Mouse (Mus musculus) erythroblast, embryonic 14.5 days (primary cell): Measurements from ENCODE around the gene Snrnp25. TPM values are rescaled to one million over a fixed set of nuclear protein-coding genes. Genes with fewer than 3 reads are reported as not detected.

Experiments
- H3K27me3 ChIP-seq: 2 replicates; pipeline ENCODE4 v1.6.1; 2012; ENCODE audit warnings: inconsistent platforms; ENCODE audit not compliant: control insufficient read depth
- H3K36me3 ChIP-seq: 2 replicates; pipeline ENCODE4 v1.6.1; 2012; ENCODE audit warnings: mild to moderate bottlenecking, inconsistent platforms; ENCODE audit not compliant: control insufficient read depth
- H3K4me1 ChIP-seq: 2 replicates; pipeline ENCODE4 v1.6.1; 2012; ENCODE audit warnings: inconsistent platforms; ENCODE audit not compliant: control insufficient read depth
- H3K4me3 ChIP-seq: replicated peaks from 2 replicates; pipeline ENCODE3; 2012; ENCODE audit warnings: moderate library complexity, mild to moderate bottlenecking, inconsistent platforms
- H3K9me3 ChIP-seq: 2 replicates; pipeline ENCODE4 v1.6.1; 2012; ENCODE audit warnings: low read length, inconsistent platforms, mixed read lengths; ENCODE audit not compliant: control insufficient read depth
- GATA1 ChIP-seq: IDR thresholded peaks from 2 replicates; pipeline ENCODE4 v1.6.1; 2012; ENCODE audit warnings: low read length, inconsistent platforms, mixed read lengths
- TAL1 ChIP-seq: IDR thresholded peaks from 3 replicates; pipeline ENCODE4 v1.6.1; 2012; ENCODE audit warnings: low read length, inconsistent platforms, mixed read lengths
- polyA plus RNA-seq: library from polyadenylated mRNA; stranded (reverse); fragments of >175 nt; gene quantifications from 2 replicates; pipeline ENCODE4 v1.2.3, GENCODE M21; 2012

Snrnp25 gene
- polyA plus RNA-seq, 1 experiment, result 48.2 TPM

DNA sequence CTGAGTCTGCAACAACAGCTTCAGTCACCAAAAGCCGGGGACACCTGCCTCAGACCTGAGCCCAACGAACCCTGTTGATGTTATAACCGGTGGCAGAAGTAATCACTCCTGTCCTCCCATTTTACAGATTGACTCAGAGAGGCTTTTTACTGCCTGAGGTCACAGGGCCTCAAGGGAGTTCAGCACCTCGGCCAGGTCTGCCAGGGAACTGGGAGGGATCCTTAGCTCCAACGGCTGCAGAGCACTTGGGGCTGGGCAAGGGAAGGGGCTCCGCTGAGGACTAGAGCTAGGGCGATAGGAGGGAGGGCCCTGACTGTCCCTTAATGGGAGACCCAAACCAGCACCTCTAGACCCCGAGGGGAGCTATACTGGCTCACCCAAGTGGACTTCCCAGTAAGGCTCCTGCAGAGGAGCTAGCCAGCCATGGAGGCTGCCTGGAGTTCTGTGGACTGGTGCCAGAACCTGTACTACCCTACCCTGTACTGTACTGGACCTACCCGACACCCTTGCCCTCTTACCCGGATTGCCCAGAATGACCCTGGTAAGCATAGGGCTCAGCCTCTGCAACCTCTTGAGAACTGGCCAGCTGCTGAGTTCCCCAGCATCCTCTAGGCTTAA lies 15.5 kb downstream of the Snrnp25 start:
- Histone ChIP-seq H3K4me3 (peak overlapping the region; percentile 59), H3K9me3 (peaks cover 26% of the 10 kb centered on the region), H3K27me3 (peaks cover 84% of the 10 kb centered on the region), H3K4me1 (peaks cover 58% of the 10 kb centered on the region), H3K36me3 (peaks cover 1% of the 10 kb centered on the region; the same call in 1 of the 2 replicates)
- TF ChIP-seq TAL1 (no peak), GATA1 (no peak)

DNA sequence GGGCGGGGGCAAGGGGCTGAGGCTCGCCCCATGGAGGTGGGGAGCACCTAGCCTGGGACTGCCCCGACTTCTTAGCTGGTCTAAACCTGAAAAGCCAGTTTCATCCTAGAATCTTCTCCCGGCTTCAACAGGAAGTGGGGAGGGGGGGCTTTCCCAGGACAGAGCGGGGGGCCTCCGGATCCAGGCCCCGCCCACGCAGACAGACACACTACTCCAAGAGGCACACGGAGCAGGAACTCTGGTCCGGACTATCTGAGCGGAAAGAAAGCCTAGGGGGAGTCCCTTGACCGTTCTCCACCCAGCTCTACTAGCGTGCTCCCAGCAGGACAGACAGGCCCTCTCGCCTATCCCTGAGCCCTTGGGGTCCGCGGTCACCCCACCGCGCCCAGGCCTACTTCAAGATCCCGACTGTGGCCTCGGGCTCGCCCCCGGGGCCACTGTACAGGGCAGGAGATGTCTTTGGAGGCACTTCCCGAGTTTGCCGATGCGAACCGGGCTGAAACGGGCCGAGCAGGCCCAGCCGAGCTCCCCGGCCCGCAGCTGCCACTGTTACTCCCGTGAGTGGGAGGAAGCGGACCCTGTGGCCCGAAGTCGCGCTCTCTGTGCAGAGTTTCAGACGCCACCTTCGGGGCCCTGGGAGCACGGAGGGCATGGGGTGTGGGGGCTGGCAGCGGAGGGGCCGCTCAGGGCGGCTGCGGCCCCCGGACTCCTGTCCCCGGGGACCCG lies 16.2 kb downstream of the Snrnp25 start:
- H3K4me1 ChIP-seq, result peaks cover 64% of the 10 kb centered on the region
- no peaks in the 10 kb centered on the region for H3K36me3 ChIP-seq
- peaks cover 26% of the 10 kb centered on the region for H3K9me3 ChIP-seq
- peaks cover 87% of the 10 kb centered on the region for H3K27me3 ChIP-seq
- peak overlapping the region; percentile 59 for H3K4me3 ChIP-seq
- TF ChIP-seq GATA1, result no peak
- TF ChIP-seq TAL1, result no peak

DNA sequence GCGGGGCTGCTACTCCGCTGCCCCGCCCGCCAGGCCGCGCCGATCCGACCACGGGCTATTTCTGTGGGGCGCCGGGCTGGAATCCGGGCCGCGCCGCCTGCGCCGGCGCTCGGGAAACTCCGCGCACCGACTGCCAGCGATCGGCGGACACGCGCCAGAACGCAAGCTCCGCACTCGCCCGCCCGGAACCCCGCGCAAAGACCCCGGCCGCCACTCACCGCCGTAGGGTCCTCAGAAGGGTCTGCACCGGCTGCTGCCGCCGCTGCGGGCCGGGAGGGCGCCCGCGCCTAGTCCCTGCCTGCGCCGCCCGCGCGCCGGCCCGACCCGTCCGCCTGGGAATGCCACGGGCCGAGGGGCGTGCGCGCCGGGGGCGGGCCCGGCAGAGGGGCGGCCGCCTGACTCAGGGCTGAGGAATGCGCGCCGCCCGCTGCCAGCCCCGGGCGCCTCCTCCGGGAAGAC lies 16.8 kb downstream of the Snrnp25 start, which contains the start of gene Rhbdf1:
TSS of gene Rhbdf1 (minus strand) at position 350 of the 459 bp plus-strand sequence.
- TF ChIP-seq GATA1 (no peak), TAL1 (no peak)
- H3K4me1 ChIP-seq, result peaks cover 65% of the 10 kb centered on the region
- peaks cover 26% of the 10 kb centered on the region for H3K9me3 ChIP-seq
- H3K36me3 ChIP-seq, result no peaks in the 10 kb centered on the region; the same call in 1 of the 2 replicates
- peak within 1 kb of the TSS; percentile 59 for H3K4me3 ChIP-seq
- H3K27me3 ChIP-seq, result peaks cover 87% of the 10 kb centered on the region

DNA sequence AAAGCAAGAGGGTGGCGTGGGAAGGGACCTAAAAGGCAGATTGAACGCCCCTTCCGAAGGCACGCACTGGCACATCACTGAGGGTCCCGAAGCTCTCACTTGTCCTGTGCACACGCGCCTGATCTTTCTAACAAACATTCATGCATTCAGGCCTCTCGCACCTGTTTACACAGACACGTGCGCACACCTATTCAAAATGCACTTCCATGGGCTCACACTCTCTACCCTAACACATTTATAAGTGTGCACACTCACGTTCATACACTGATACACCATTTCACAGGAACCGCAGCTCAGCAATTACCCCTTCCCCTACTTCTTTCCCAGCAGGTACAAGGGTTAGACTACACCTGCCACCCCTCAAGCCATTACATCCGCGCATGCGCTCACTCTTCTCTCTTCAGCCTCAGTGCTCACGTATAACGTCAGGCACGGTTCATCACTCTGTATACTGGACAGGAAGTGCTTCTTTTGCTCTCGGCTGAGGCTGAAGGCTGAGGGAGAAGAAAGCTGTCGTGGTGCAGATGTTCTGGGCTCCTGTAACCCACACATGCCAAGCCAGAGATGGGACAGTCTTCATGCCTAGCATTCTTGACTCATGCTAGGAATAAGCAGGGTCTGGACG lies 17.5 kb downstream of the Snrnp25 start:
- peaks cover 84% of the 10 kb centered on the region for H3K27me3 ChIP-seq
- H3K4me3 ChIP-seq, result peak overlapping the region; percentile 59
- no peak for TF ChIP-seq TAL1
- H3K4me1 ChIP-seq, result peaks cover 66% of the 10 kb centered on the region
- H3K36me3 ChIP-seq, result peaks cover 6% of the 10 kb centered on the region
- H3K9me3 ChIP-seq, result peaks cover 26% of the 10 kb centered on the region

DNA sequence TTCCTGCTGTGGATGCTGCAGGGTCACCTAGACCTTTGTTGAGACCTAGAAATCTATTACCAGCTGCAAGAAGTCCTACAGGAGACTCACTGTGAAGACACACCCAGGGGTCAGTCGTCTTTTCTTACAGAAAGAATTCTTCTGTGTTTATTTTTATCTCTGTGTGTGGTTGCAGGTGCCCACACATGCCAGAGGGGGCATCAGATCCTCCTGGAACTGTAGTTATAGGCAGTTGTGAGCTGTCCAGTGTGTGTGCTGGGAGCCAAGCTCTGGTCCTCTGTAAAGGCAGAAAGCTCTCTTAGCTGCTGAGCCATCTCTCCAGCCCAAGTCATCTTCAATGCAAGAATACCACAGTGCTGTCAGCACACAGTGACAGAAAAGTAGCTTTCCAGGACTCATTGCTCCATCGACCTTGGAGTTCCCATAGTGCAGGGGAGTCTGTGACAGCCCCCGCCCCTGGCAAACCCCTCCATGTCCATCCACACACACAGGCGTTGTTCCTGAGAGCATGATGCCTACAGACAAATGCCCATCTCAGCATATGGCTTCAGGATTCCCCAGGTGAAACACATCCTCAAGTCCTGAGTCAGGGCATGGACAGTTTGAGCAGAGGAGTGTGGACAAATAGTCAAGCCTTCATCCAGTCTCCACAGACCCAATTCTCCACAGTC lies 18.2 kb downstream of the Snrnp25 start:
- Histone ChIP-seq H3K36me3 (peaks cover 13% of the 10 kb centered on the region), H3K4me1 (peaks cover 66% of the 10 kb centered on the region), H3K27me3 (peaks cover 76% of the 10 kb centered on the region), H3K9me3 (peaks cover 26% of the 10 kb centered on the region), H3K4me3 (no peak overlapping the region)
- no peak for TF ChIP-seq GATA1
- TF ChIP-seq TAL1, result no peak

DNA sequence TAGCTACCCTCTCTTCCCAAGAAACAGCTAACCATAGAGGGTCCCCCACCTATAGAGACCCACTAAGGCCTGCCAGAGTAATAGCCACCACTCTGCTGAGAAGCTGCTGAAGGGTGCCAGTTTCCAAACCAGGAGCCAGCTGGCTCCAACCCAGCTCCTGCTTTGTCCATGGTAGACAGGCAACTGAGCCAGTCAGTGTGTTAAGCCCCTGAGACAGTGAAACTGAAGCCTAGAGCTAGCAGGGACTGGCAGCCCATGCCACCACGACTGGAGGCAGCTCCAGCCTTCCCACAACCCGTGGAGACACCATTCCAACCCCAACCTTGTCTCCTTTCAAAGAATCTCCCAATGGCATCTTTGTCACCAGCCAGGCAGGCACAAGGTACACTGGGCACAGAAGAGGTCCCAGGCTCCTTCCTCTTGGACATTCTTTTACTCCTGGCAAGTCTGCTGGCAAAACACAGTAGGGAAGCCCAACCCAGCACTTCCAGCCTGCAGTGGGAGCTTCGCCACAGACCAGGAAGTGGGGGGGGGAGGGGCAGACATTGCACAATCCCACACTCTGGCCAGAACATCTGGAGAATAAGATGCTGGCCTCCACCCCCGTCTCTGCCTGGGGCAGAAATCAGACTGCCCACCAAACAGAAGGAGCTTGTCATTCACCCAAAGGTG lies 19.4 kb downstream of the Snrnp25 start:
- peaks cover 26% of the 10 kb centered on the region for H3K9me3 ChIP-seq
- no peak for TF ChIP-seq GATA1
- no peak for TF ChIP-seq TAL1
- peaks cover 25% of the 10 kb centered on the region for H3K36me3 ChIP-seq
- peaks cover 65% of the 10 kb centered on the region for H3K27me3 ChIP-seq
- peaks cover 72% of the 10 kb centered on the region for H3K4me1 ChIP-seq
- H3K4me3 ChIP-seq, result no peak overlapping the region

DNA sequence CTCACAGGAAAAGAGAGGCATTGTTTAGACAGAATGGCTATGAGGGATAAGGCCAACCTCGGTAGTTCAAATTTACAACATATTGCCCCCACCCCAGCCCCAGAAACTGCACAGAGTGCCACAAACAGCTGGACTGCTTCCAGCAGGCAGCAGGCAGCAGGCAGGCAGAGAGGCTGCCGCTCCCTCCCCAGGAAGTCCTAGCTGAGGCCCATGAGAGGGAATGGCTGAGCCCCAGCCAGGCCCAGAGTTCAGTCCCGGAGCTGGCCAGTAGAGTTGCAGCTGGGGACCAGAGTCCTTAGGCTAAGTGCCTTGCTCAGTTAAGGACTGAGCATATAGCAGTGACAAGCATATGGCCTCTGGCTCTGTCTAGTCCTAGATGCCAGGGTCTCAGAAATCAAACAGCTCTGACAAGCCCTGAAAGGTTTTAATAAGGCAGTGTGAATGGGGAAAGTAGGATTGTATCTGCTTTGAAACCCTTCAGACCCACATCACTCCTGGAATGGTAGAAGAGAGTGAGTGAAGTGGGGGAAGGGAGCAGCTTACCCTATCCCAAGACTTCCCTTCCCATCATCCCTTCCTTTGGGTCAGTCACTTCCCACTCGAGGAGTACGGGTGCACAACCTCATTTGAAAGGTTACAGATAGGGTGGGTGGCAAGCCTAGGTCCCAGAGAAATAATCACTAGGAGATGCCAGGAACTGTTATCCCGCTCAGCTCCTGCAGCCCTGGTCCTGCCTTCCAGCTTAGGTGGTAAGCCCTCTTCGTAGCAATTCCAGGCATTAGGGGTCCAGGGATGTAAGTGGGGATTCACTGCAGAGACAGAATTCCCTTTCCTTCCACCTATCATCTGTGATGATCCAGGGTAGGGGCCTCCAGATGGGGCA lies 20.2 kb downstream of the Snrnp25 start:
- TF ChIP-seq TAL1, result no peak
- no peak for TF ChIP-seq GATA1
- H3K36me3 ChIP-seq, result peaks cover 34% of the 10 kb centered on the region
- H3K4me3 ChIP-seq, result peak overlapping the region; percentile 79
- peaks cover 56% of the 10 kb centered on the region for H3K27me3 ChIP-seq
- peaks cover 26% of the 10 kb centered on the region for H3K9me3 ChIP-seq
- H3K4me1 ChIP-seq, result peaks cover 80% of the 10 kb centered on the region
